Mouse (Mus musculus): Measurements from ENCODE around the gene Mrps12.

GRCm38 (mm10) chr7:28702601-28703143, 38.9 kb downstream of the Mrps12 start:
- TF ChIP-seq POLR2A (IDR thresholded peaks at IDR 0.05; ENCODE audit: control insufficient read depth, extremely low read depth, insufficient read depth, low read length, poor library complexity) (no peak), CTCF (IDR thresholded peaks at IDR 0.05; ENCODE audit: borderline replicate concordance, control insufficient read depth, extremely low read depth, insufficient read depth, low read length, poor library complexity) (no peak)

All from thymus, adult 2 months (tissue).